Mouse (Mus musculus): ENCODE results near the gene Tnxb.

Gene Tnxb

GRCm38 (mm10) chr17:34643944-34644343, 26.4 kb upstream of the Tnxb start:
- no peak for DNase-seq (ENCODE audit: low spot score)

- peak; percentile 88 for DNase-seq (ENCODE audit: low spot score)
Observed at GRCm38 (mm10) chr17:34644608-34645007, 25.7 kb upstream of the Tnxb start, which contains the start of gene Fkbpl. TSS of gene Fkbpl (plus strand) at chr17:34644764.

- no peak for DNase-seq (ENCODE audit: low spot score)
Observed at GRCm38 (mm10) chr17:34645256-34645829, 25.0 kb upstream of the Tnxb start.

- DNase-seq (ENCODE audit: low spot score) = no peak
Observed at GRCm38 (mm10) chr17:34645831-34646511, 24.4 kb upstream of the Tnxb start.

- peak; percentile 85 for DNase-seq (ENCODE audit: low spot score)
Observed at GRCm38 (mm10) chr17:34646906-34647787, 23.2 kb upstream of the Tnxb start, which contains the start of gene Atf6b. TSS of gene Atf6b (plus strand) at chr17:34647146.

GRCm38 (mm10) chr17:34648141-34648890, 22.0 kb upstream of the Tnxb start:
- DNase-seq (ENCODE audit: low spot score) = no peak

- DNase-seq (ENCODE audit: low spot score) = no peak
Observed at GRCm38 (mm10) chr17:34649106-34649864, 21.1 kb upstream of the Tnxb start.

GRCm38 (mm10) chr17:34650781-34651180, 19.6 kb upstream of the Tnxb start:
- DNase-seq (ENCODE audit: low spot score) = no peak

- DNase-seq (ENCODE audit: low spot score) = no peak
Observed at GRCm38 (mm10) chr17:34651507-34652221, 18.7 kb upstream of the Tnxb start.

- DNase-seq (ENCODE audit: low spot score) = no peak
Observed at GRCm38 (mm10) chr17:34652546-34652945, 17.8 kb upstream of the Tnxb start.

- no peak for DNase-seq (ENCODE audit: low spot score)
Observed at GRCm38 (mm10) chr17:34652985-34653384, 17.4 kb upstream of the Tnxb start.

GRCm38 (mm10) chr17:34653746-34654285, 16.5 kb upstream of the Tnxb start:
- DNase-seq (ENCODE audit: low spot score) = no peak

- DNase-seq (ENCODE audit: low spot score) = no peak
Observed at GRCm38 (mm10) chr17:34654392-34654791, 15.9 kb upstream of the Tnxb start.

GRCm38 (mm10) chr17:34655160-34655559, 15.2 kb upstream of the Tnxb start:
- DNase-seq (ENCODE audit: low spot score) = no peak

- no peak for DNase-seq (ENCODE audit: low spot score)
Observed at GRCm38 (mm10) chr17:34655581-34655991, 14.7 kb upstream of the Tnxb start.

- DNase-seq (ENCODE audit: low spot score) = no peak
Observed at GRCm38 (mm10) chr17:34656666-34657065, 13.7 kb upstream of the Tnxb start.

GRCm38 (mm10) chr17:34657271-34657670, 13.1 kb upstream of the Tnxb start:
- no peak for DNase-seq (ENCODE audit: low spot score)

GRCm38 (mm10) chr17:34658145-34658544, 12.2 kb upstream of the Tnxb start:
- no peak for DNase-seq (ENCODE audit: low spot score)

GRCm38 (mm10) chr17:34658591-34658990, 11.7 kb upstream of the Tnxb start:
- DNase-seq (ENCODE audit: low spot score) = no peak

- no peak for DNase-seq (ENCODE audit: low spot score)
Observed at GRCm38 (mm10) chr17:34659181-34659896, 11.0 kb upstream of the Tnxb start.

Data from urinary bladder, postnatal 10 days (tissue).